Mouse (Mus musculus): ENCODE measurements at regions not wholly inside any gene's neighbourhood (a gene's known extent, or its start where the extent isn't known, plus 50 kb on each side); places are given as distances from the start of the nearest gene placed in this dataset.

GRCm38 (mm10) chr11:111155023-111155422, 89.1 kb downstream of the Kcnj2 start:
- Histone ChIP-seq H3K27me3 (replicated peaks) (no peaks in the 10 kb centered on the region), H3K36me3 (no peaks in the 10 kb centered on the region), H3K9me3 (replicated peaks) (no peaks in the 10 kb centered on the region), H3K4me3 (replicated peaks) (no peak overlapping the region), H3K9ac (replicated peaks) (no peak overlapping the region), H3K4me1 (no peaks in the 10 kb centered on the region), H3K4me2 (no peak overlapping the region), H3K27ac (replicated peaks) (no peak overlapping the region)
- 86% methylated on average over 7 of the region's 7 CpGs for WGBS
- ATAC-seq (ENCODE audit: low FRiP score), result no peak

- Histone ChIP-seq H3K36me3 (no peaks in the 10 kb centered on the region), H3K27me3 (replicated peaks) (no peaks in the 10 kb centered on the region), H3K27ac (replicated peaks) (no peak overlapping the region), H3K9ac (replicated peaks) (no peak overlapping the region), H3K4me2 (no peak overlapping the region), H3K4me3 (replicated peaks) (no peak overlapping the region), H3K4me1 (no peaks in the 10 kb centered on the region), H3K9me3 (replicated peaks) (no peaks in the 10 kb centered on the region)
- no peak for ATAC-seq (ENCODE audit: low FRiP score)
- WGBS, result 80% methylated on average over 7 of the region's 7 CpGs
Measured at GRCm38 (mm10) chr11:111155747-111156146, 89.8 kb downstream of the Kcnj2 start.

GRCm38 (mm10) chr11:111159299-111159698, 93.3 kb downstream of the Kcnj2 start:
- no peak overlapping the region for H3K4me3 ChIP-seq (replicated peaks)
- H3K9ac ChIP-seq (replicated peaks), result no peak overlapping the region
- no peaks in the 10 kb centered on the region for H3K4me1 ChIP-seq
- ATAC-seq (ENCODE audit: low FRiP score), result no peak
- no peak overlapping the region for H3K27ac ChIP-seq (replicated peaks)
- H3K4me2 ChIP-seq, result no peak overlapping the region
- WGBS, result 80% methylated on average over 2 of the region's 2 CpGs
- H3K27me3 ChIP-seq (replicated peaks), result no peaks in the 10 kb centered on the region
- no peaks in the 10 kb centered on the region for H3K36me3 ChIP-seq
- no peaks in the 10 kb centered on the region for H3K9me3 ChIP-seq (replicated peaks)

GRCm38 (mm10) chr11:111164907-111165306, 98.9 kb downstream of the Kcnj2 start:
- no peak overlapping the region for H3K4me3 ChIP-seq (replicated peaks)
- H3K9ac ChIP-seq (replicated peaks), result no peak overlapping the region
- no peak for ATAC-seq (ENCODE audit: low FRiP score)
- H3K4me1 ChIP-seq, result no peaks in the 10 kb centered on the region
- no peak overlapping the region for H3K4me2 ChIP-seq
- H3K27me3 ChIP-seq (replicated peaks), result no peaks in the 10 kb centered on the region
- no peaks in the 10 kb centered on the region for H3K36me3 ChIP-seq
- no peaks in the 10 kb centered on the region for H3K9me3 ChIP-seq (replicated peaks)
- H3K27ac ChIP-seq (replicated peaks), result no peak overlapping the region

- ATAC-seq (ENCODE audit: low FRiP score), result no peak
- Histone ChIP-seq H3K4me3 (replicated peaks) (no peak overlapping the region), H3K9me3 (replicated peaks) (no peaks in the 10 kb centered on the region), H3K9ac (replicated peaks) (no peak overlapping the region), H3K4me2 (no peak overlapping the region), H3K27me3 (replicated peaks) (no peaks in the 10 kb centered on the region), H3K36me3 (no peaks in the 10 kb centered on the region), H3K27ac (replicated peaks) (no peak overlapping the region), H3K4me1 (no peaks in the 10 kb centered on the region)
- 89% methylated on average over 5 of the region's 5 CpGs for WGBS
Measured at GRCm38 (mm10) chr11:111170174-111170800, 104.3 kb downstream of the Kcnj2 start.

- Histone ChIP-seq H3K4me1 (peaks cover 2% of the 10 kb centered on the region; the same call in 1 of the 2 replicates), H3K4me3 (replicated peaks) (no peak overlapping the region), H3K27me3 (replicated peaks) (no peaks in the 10 kb centered on the region), H3K4me2 (no peak overlapping the region), H3K36me3 (no peaks in the 10 kb centered on the region), H3K9me3 (replicated peaks) (no peaks in the 10 kb centered on the region), H3K27ac (replicated peaks) (no peak overlapping the region), H3K9ac (replicated peaks) (no peak overlapping the region)
- no peak for ATAC-seq (ENCODE audit: low FRiP score)
- 93% methylated on average over 4 of the region's 4 CpGs for WGBS
Measured at GRCm38 (mm10) chr11:111173525-111173924, 107.6 kb downstream of the Kcnj2 start.

GRCm38 (mm10) chr11:111175566-111175965, 109.6 kb downstream of the Kcnj2 start:
- Histone ChIP-seq H3K4me2 (no peak overlapping the region), H3K36me3 (no peaks in the 10 kb centered on the region), H3K4me1 (peaks cover 2% of the 10 kb centered on the region; the same call in 1 of the 2 replicates), H3K27ac (replicated peaks) (no peak overlapping the region), H3K4me3 (replicated peaks) (no peak overlapping the region), H3K9me3 (replicated peaks) (no peaks in the 10 kb centered on the region), H3K27me3 (replicated peaks) (no peaks in the 10 kb centered on the region), H3K9ac (replicated peaks) (no peak overlapping the region)
- ATAC-seq (ENCODE audit: low FRiP score), result no peak
- WGBS, result 58% methylated on average over 3 of the region's 3 CpGs

- no peak overlapping the region for H3K4me2 ChIP-seq
- H3K27ac ChIP-seq (replicated peaks), result no peak overlapping the region
- peaks cover 2% of the 10 kb centered on the region; the same call in 1 of the 2 replicates for H3K4me1 ChIP-seq
- H3K36me3 ChIP-seq, result no peaks in the 10 kb centered on the region
- H3K27me3 ChIP-seq (replicated peaks), result no peaks in the 10 kb centered on the region
- H3K4me3 ChIP-seq (replicated peaks), result no peak overlapping the region
- WGBS, result 81% methylated on average over 4 of the region's 4 CpGs
- no peak for ATAC-seq (ENCODE audit: low FRiP score)
- H3K9me3 ChIP-seq (replicated peaks), result no peaks in the 10 kb centered on the region
- H3K9ac ChIP-seq (replicated peaks), result no peak overlapping the region
Measured at GRCm38 (mm10) chr11:111177516-111177915, 111.6 kb downstream of the Kcnj2 start.

- Histone ChIP-seq H3K27me3 (replicated peaks) (no peaks in the 10 kb centered on the region), H3K9ac (replicated peaks) (no peak overlapping the region), H3K4me3 (replicated peaks) (no peak overlapping the region), H3K36me3 (no peaks in the 10 kb centered on the region), H3K4me1 (no peaks in the 10 kb centered on the region), H3K4me2 (no peak overlapping the region), H3K27ac (replicated peaks) (no peak overlapping the region), H3K9me3 (replicated peaks) (no peaks in the 10 kb centered on the region)
- 81% methylated on average over 4 of the region's 4 CpGs for WGBS
- ATAC-seq (ENCODE audit: low FRiP score), result no peak
Measured at GRCm38 (mm10) chr11:111197422-111197821, 131.5 kb downstream of the Kcnj2 start.

GRCm38 (mm10) chr11:111200512-111200911, 134.5 kb downstream of the Kcnj2 start:
- Histone ChIP-seq H3K4me1 (no peaks in the 10 kb centered on the region), H3K9me3 (replicated peaks) (no peaks in the 10 kb centered on the region), H3K27me3 (replicated peaks) (no peaks in the 10 kb centered on the region), H3K4me3 (replicated peaks) (no peak overlapping the region), H3K9ac (replicated peaks) (no peak overlapping the region), H3K27ac (replicated peaks) (no peak overlapping the region), H3K4me2 (no peak overlapping the region), H3K36me3 (no peaks in the 10 kb centered on the region)
- WGBS, result 74% methylated on average over 2 of the region's 2 CpGs
- no peak for ATAC-seq (ENCODE audit: low FRiP score)

- H3K36me3 ChIP-seq, result no peaks in the 10 kb centered on the region
- H3K9ac ChIP-seq (replicated peaks), result no peak overlapping the region
- H3K4me1 ChIP-seq, result no peaks in the 10 kb centered on the region
- no peak for ATAC-seq (ENCODE audit: low FRiP score)
- H3K9me3 ChIP-seq (replicated peaks), result no peaks in the 10 kb centered on the region
- no peak overlapping the region for H3K4me2 ChIP-seq
- no peak overlapping the region for H3K27ac ChIP-seq (replicated peaks)
- no peaks in the 10 kb centered on the region for H3K27me3 ChIP-seq (replicated peaks)
- H3K4me3 ChIP-seq (replicated peaks), result no peak overlapping the region
Measured at GRCm38 (mm10) chr11:111202780-111203179, 136.8 kb downstream of the Kcnj2 start.

- Histone ChIP-seq H3K27ac (replicated peaks) (no peak overlapping the region), H3K9me3 (replicated peaks) (no peaks in the 10 kb centered on the region), H3K4me3 (replicated peaks) (no peak overlapping the region), H3K27me3 (replicated peaks) (no peaks in the 10 kb centered on the region), H3K4me1 (peaks cover 11% of the 10 kb centered on the region), H3K36me3 (no peaks in the 10 kb centered on the region), H3K4me2 (no peak overlapping the region), H3K9ac (replicated peaks) (no peak overlapping the region)
- no peak for ATAC-seq (ENCODE audit: low FRiP score)
Measured at GRCm38 (mm10) chr11:111210565-111210964, 144.6 kb downstream of the Kcnj2 start.

All from neural tube, embryonic 15.5 days (tissue).